Mouse (Mus musculus): ENCODE measurements around the gene Selenon. TPM values are rescaled to one million over a fixed set of nuclear protein-coding genes. Genes with fewer than 3 reads are reported as not detected.

The Selenon gene
- polyA plus RNA-seq (2015; fragmentation: Nextera tagmentation; extraction: Ambion mirVana) = 15.3 and 25.1 TPM in 2 replicates

DNA sequence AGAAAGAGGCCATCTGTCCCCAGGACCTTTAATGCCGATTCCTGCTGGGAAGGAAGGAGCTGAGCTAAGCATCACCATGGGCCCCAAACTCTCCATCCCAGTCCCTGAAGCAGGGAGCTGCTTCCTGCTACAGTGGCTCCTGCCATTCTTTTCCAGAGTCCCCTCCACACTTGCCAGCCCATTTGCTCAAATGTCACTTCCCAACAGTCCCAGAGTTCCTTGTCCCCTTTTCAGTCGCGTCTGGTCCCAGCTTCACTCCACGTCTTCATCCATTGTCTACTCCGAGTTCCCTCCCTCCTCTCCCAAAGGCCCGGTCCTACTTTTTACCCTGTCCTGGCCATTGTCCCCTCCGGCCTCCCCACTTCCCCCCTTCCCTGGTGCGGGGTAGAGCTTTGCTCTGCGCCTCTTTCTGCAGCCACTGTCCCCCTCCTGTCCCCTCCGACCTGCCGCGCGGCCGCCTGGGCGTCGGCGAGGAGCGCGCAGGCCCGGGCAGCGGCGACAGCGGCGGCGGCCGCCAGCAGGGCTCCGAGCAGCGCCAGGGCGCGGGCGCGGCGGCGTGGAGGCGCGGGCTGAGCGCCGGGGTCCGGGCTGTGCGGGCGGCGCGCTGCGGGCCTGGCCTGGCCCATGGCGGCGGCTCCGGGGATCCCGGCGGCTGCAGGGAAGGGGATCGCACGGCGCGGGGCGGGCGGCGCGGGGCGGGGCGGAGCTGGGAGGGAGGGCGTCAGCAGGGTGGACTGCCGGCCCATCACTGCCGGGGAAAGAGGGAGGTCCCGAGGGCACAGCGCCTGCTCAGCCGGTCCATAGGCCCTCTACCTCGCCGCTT lies at the start of gene Selenon:
Selenon (minus strand) TSS at position 673 of the 823 bp plus-strand sequence.
- Histone ChIP-seq H3K4me1 (replicated peaks) (peaks cover 19% of the 10 kb centered on the region), H3K27ac (peak within 1 kb of the TSS; percentile 79), H3K27me3 (replicated peaks) (no peaks in the 10 kb centered on the region), H3K36me3 (peaks cover 16% of the 10 kb centered on the region), H3K9ac (peak within 1 kb of the TSS; percentile 92), H3K4me2 (replicated peaks) (peak within 1 kb of the TSS; percentile 84), H3K9me3 (no peaks in the 10 kb centered on the region), H3K4me3 (replicated peaks) (peak within 1 kb of the TSS; percentile 71)
- peak; percentile 92 for ATAC-seq
- WGBS = under 1% methylated on average over 46 of the region's 67 CpGs

- no peaks in the 10 kb centered on the region for H3K9me3 ChIP-seq
- no peaks in the 10 kb centered on the region for H3K27me3 ChIP-seq (replicated peaks)
- H3K9ac ChIP-seq = no peak overlapping the region
- no peak for ATAC-seq
- no peaks in the 10 kb centered on the region for H3K36me3 ChIP-seq
- no peak overlapping the region for H3K27ac ChIP-seq
- whole genome bisulfite sequencing = 42% methylated on average over 8 of the region's 8 CpGs
- H3K4me2 ChIP-seq (replicated peaks) = no peak overlapping the region
- peaks cover 20% of the 10 kb centered on the region; the same call in 1 of the 2 replicates for H3K4me1 ChIP-seq (replicated peaks)
- no peak overlapping the region for H3K4me3 ChIP-seq (replicated peaks)
Measured at GRCm38 (mm10) chr4:134601404-134601803, 49.4 kb upstream of the Selenon start.

DNA sequence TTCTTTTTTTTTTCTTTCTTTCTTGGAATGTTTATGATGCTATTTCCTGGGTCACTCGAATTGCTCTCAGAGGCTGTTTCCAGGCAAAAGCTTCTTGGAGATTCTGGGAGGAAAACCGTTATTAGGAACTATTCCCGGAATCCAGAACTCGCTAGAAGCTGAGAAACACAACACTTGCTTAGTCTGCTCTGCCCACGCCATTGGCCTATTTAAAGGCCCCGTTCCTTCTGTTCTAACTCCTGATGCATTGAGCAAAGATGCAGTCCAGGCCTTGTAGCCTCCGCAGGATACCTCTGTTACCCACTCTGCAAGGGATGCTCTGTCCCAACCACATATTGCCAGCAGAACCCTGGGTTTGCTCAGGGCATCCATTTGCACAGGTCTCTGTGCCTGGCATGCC lies 48.8 kb upstream of the Selenon start:
- Histone ChIP-seq H3K27ac (no peak overlapping the region), H3K9me3 (no peaks in the 10 kb centered on the region), H3K4me2 (replicated peaks) (no peak overlapping the region), H3K9ac (no peak overlapping the region), H3K27me3 (replicated peaks) (no peaks in the 10 kb centered on the region), H3K4me1 (replicated peaks) (peaks cover 17% of the 10 kb centered on the region; the same call in 1 of the 2 replicates), H3K36me3 (no peaks in the 10 kb centered on the region), H3K4me3 (replicated peaks) (no peak overlapping the region)
- ATAC-seq = no peak
- 47% methylated on average over 7 of the region's 7 CpGs for WGBS

GRCm38 (mm10) chr4:134600060-134600459 lies 48.1 kb upstream of the Selenon start:
- ATAC-seq = no peak
- Histone ChIP-seq H3K9me3 (no peaks in the 10 kb centered on the region), H3K36me3 (no peaks in the 10 kb centered on the region), H3K9ac (no peak overlapping the region), H3K27me3 (replicated peaks) (no peaks in the 10 kb centered on the region), H3K4me3 (replicated peaks) (no peak overlapping the region), H3K4me1 (replicated peaks) (peaks cover 17% of the 10 kb centered on the region; the same call in 1 of the 2 replicates), H3K4me2 (replicated peaks) (no peak overlapping the region), H3K27ac (no peak overlapping the region)
- 91% methylated on average over 9 of the region's 9 CpGs for WGBS

- Histone ChIP-seq H3K4me3 (replicated peaks) (no peak overlapping the region), H3K9me3 (no peaks in the 10 kb centered on the region), H3K4me2 (replicated peaks) (no peak overlapping the region), H3K27ac (no peak overlapping the region), H3K27me3 (replicated peaks) (no peaks in the 10 kb centered on the region), H3K9ac (no peak overlapping the region), H3K36me3 (no peaks in the 10 kb centered on the region), H3K4me1 (replicated peaks) (peaks cover 14% of the 10 kb centered on the region; the same call in 1 of the 2 replicates)
- 83% methylated on average over 10 of the region's 10 CpGs for WGBS
- ATAC-seq = no peak
Measured at GRCm38 (mm10) chr4:134596816-134597692, 45.1 kb upstream of the Selenon start.

DNA sequence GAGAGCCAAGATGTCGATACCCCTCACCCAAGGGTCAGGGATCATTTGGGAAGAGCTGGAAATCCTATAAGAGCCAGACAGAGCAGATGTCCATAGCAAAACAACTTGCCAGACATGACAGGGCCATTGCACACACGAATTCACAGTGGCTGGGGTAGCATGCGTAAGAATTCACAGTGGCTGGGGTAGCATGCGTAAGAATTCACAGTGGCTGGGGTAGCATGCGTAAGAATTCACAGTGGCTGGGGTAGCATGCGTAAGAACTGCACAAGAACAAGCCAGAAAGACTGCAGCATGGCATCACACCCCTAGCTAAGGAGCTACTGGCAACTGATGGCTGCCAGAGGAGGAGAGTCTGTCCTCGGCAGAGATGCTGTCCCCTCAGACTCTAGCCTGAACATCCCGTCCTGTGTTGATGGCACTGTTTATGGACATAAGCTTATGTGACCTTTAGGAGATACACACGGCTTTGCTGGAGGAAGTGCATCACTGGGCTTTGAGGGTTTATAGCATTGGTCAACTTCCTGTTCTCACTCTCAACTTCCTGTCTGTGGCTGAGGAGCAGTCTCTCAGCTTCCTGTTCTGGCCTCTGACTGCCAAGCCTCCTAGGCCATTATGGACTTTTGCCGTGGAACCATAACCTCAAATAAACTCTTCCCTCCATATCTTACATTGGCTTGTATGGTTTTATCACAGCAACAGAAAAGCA lies 42.9 kb upstream of the Selenon start:
- H3K27ac ChIP-seq = no peak overlapping the region
- H3K27me3 ChIP-seq (replicated peaks) = no peaks in the 10 kb centered on the region
- H3K4me3 ChIP-seq (replicated peaks) = no peak overlapping the region
- no peak overlapping the region for H3K9ac ChIP-seq
- H3K9me3 ChIP-seq = no peaks in the 10 kb centered on the region
- WGBS = 87% methylated on average over 10 of the region's 10 CpGs
- peaks cover 10% of the 10 kb centered on the region for H3K4me1 ChIP-seq (replicated peaks)
- no peak for ATAC-seq
- no peaks in the 10 kb centered on the region for H3K36me3 ChIP-seq
- H3K4me2 ChIP-seq (replicated peaks) = no peak overlapping the region

DNA sequence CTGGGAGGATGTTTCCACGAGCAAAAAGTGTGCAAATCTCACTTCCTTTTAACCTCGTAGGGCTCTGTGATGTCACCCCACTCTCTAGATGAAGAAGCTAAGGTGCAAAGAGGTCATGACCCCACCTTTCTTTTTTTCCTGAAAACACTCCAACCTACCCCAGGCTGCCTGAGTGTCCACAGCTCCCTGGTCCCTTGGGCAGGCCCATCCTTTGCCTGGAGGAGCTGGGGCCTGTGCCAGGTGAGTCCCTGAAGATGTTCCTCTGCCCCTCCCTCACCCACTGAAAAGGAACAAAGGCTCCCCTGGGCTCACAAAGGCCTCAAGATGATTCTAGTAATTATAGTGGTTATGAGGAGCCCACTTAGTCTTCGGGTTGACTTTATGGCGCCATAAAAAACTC lies 40.5 kb upstream of the Selenon start:
- Histone ChIP-seq H3K27me3 (replicated peaks) (no peaks in the 10 kb centered on the region), H3K4me3 (replicated peaks) (no peak overlapping the region), H3K36me3 (no peaks in the 10 kb centered on the region), H3K9ac (no peak overlapping the region), H3K27ac (no peak overlapping the region), H3K4me1 (replicated peaks) (peaks cover 10% of the 10 kb centered on the region), H3K9me3 (no peaks in the 10 kb centered on the region), H3K4me2 (replicated peaks) (no peak overlapping the region)
- ATAC-seq = no peak
- 53% methylated on average over 4 of the region's 4 CpGs for whole genome bisulfite sequencing

DNA sequence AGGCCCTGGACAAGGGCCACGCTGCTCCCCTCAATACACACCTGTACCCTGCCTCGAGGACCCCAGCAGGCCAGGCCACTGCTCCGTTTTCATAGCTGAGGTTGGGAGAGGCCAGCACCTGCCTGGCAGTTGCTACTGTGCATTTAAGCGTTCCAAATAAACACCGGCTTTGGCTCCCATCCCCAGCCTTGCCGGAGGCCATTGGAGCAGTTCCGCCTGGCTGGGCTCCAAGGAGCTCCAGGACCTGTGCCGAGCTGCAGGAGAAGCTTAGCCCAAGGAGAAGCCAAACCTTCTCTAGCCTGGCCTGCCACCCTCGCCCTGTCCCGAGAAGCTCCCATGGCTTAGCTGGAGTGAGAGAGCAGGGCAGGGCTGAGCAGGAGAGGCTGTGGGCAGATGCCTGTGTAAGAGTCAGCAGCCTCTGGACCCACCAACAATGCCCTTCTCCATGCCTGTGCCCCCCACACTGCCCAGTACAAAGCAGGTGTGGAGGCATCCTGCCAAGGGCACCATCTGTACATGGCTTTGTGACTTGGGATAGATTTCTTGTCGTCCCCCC lies 39.6 kb upstream of the Selenon start:
- peak; percentile 49; the same call in 1 of the 2 replicates for ATAC-seq
- Histone ChIP-seq H3K4me2 (replicated peaks) (no peak overlapping the region), H3K9ac (no peak overlapping the region), H3K27ac (no peak overlapping the region), H3K36me3 (no peaks in the 10 kb centered on the region), H3K4me1 (replicated peaks) (peaks cover 10% of the 10 kb centered on the region), H3K27me3 (replicated peaks) (no peaks in the 10 kb centered on the region), H3K4me3 (replicated peaks) (no peak overlapping the region), H3K9me3 (no peaks in the 10 kb centered on the region)
- WGBS = 49% methylated on average over 11 of the region's 11 CpGs

GRCm38 (mm10) chr4:134590227-134590926 lies 38.4 kb upstream of the Selenon start:
- no peak overlapping the region for H3K27ac ChIP-seq
- no peaks in the 10 kb centered on the region for H3K27me3 ChIP-seq (replicated peaks)
- no peak for ATAC-seq
- peaks cover 10% of the 10 kb centered on the region for H3K4me1 ChIP-seq (replicated peaks)
- no peak overlapping the region for H3K9ac ChIP-seq
- 82% methylated on average over 10 of the region's 10 CpGs for WGBS
- H3K4me2 ChIP-seq (replicated peaks) = no peak overlapping the region
- H3K4me3 ChIP-seq (replicated peaks) = no peak overlapping the region
- H3K9me3 ChIP-seq = no peaks in the 10 kb centered on the region
- H3K36me3 ChIP-seq = no peaks in the 10 kb centered on the region

DNA sequence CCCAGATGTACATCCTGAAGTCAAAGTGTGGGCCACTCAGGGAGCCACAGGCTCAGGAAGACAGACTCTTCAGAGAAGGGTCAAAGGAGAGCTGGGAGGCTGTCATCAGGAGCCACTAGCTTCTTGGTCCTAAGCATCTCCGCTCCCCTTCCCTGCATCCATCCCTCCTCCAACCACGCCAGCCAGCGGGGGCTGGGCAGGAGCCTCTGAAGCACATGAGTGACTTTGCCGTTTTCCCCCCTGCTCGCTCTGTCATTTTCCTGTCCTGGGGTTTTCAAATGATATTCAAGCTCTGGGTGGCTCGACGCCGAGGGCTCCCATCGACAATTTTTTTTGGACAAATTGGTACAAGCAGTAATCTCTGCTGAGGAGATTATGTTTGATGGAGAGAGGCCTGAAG lies 37.8 kb upstream of the Selenon start:
- H3K9ac ChIP-seq = no peak overlapping the region
- H3K27ac ChIP-seq = no peak overlapping the region
- no peaks in the 10 kb centered on the region for H3K9me3 ChIP-seq
- WGBS = 88% methylated on average over 9 of the region's 9 CpGs
- no peak overlapping the region for H3K4me3 ChIP-seq (replicated peaks)
- no peak for ATAC-seq
- H3K27me3 ChIP-seq (replicated peaks) = no peaks in the 10 kb centered on the region
- H3K4me1 ChIP-seq (replicated peaks) = peaks cover 10% of the 10 kb centered on the region
- H3K36me3 ChIP-seq = no peaks in the 10 kb centered on the region
- no peak overlapping the region for H3K4me2 ChIP-seq (replicated peaks)

GRCm38 (mm10) chr4:134588951-134589350 lies 37.0 kb upstream of the Selenon start:
- ATAC-seq = no peak
- Histone ChIP-seq H3K4me2 (replicated peaks) (no peak overlapping the region), H3K4me1 (replicated peaks) (peaks cover 10% of the 10 kb centered on the region), H3K4me3 (replicated peaks) (no peak overlapping the region), H3K27me3 (replicated peaks) (no peaks in the 10 kb centered on the region), H3K9me3 (no peaks in the 10 kb centered on the region), H3K9ac (no peak overlapping the region), H3K36me3 (no peaks in the 10 kb centered on the region), H3K27ac (no peak overlapping the region)
- 84% methylated on average over 5 of the region's 5 CpGs for WGBS
